Mouse (Mus musculus) intestine, postnatal 0 days (tissue): ENCODE data around the gene Edil3. TPM values are rescaled to one million over a fixed set of nuclear protein-coding genes. Genes with fewer than 3 reads are reported as not detected.

Experiments
- ATAC-seq: fragments of 200-750 bp; cut with Nextera tagmentation; 2 replicates; pipeline ENCODE4 v1.8.0; 2017; ENCODE audit warnings: mild to moderate bottlenecking, moderate TSS enrichment, moderate library complexity
- H3K27ac ChIP-seq: fragments of 300-500 bp; sonication (generic); 2 replicates; pipeline ENCODE4 v1.5.1; 2014; ENCODE audit warnings: mild to moderate bottlenecking, low read depth, low read length, moderate library complexity
- H3K27me3 ChIP-seq: fragments of 300-500 bp; sonication (generic); replicated peaks from 2 replicates; pipeline ENCODE4 v1.6.1; 2014; ENCODE audit warnings: low read length, mixed read lengths; ENCODE audit not compliant: control insufficient read depth, insufficient read depth
- H3K36me3 ChIP-seq: fragments of 300-500 bp; sonication (generic); 2 replicates; pipeline ENCODE4 v1.6.1; 2014; ENCODE audit warnings: mild to moderate bottlenecking, moderate library complexity; ENCODE audit not compliant: control insufficient read depth, insufficient read depth
- H3K4me1 ChIP-seq: fragments of 300-500 bp; sonication (generic); replicated peaks from 2 replicates; pipeline ENCODE4 v1.6.1; 2014; ENCODE audit warnings: antibody characterized with exemption, low read length, mixed read lengths; ENCODE audit not compliant: control insufficient read depth, insufficient read depth
- H3K4me2 ChIP-seq: fragments of 300-500 bp; sonication (generic); replicated peaks from 2 replicates; pipeline ENCODE4 v1.6.1; 2014; ENCODE audit warnings: low read depth, mild to moderate bottlenecking, moderate library complexity
- H3K4me3 ChIP-seq: fragments of 300-500 bp; sonication (generic); 2 replicates; pipeline ENCODE4 v1.5.1; 2014; ENCODE audit warnings: low read depth, low read length
- H3K9ac ChIP-seq: fragments of 300-500 bp; sonication (generic); 2 replicates; pipeline ENCODE4 v1.6.1; 2014; ENCODE audit warnings: mild to moderate bottlenecking, low read depth, low read length
- H3K9me3 ChIP-seq: fragments of 300-500 bp; sonication (generic); 2 replicates; pipeline ENCODE4 v1.6.1; 2016; ENCODE audit warnings: mixed run types; ENCODE audit not compliant: control insufficient read depth
- CTCF ChIP-seq: sonication (generic); IDR thresholded peaks from 2 replicates; pipeline ENCODE4 v1.5.1; 2016; ENCODE audit warnings: low read depth, mild to moderate bottlenecking, control low read depth, antibody characterized with exemption, moderate library complexity
- WGBS: fragments of 180-500 bp; shearing (Covaris S2); extraction: QIAGEN DNeasy Blood & Tissue Kit; methylation state at CpG from one replicate; pipeline ENCODE4 v1.1.7; 2014; 5-methylcytosine and 5-hydroxymethylcytosine counted together
- polyA plus RNA-seq: library from polyadenylated mRNA; unstranded; fragments of >200 nt; fragmentation: Nextera tagmentation; extraction: Ambion mirVana; gene quantifications from 2 replicates; pipeline ENCODE4 v1.2.1, GENCODE M21; 2015

Gene Edil3
- polyA plus RNA-seq, 1 experiment from 2014 or later, result 3.0 TPM

DNA sequence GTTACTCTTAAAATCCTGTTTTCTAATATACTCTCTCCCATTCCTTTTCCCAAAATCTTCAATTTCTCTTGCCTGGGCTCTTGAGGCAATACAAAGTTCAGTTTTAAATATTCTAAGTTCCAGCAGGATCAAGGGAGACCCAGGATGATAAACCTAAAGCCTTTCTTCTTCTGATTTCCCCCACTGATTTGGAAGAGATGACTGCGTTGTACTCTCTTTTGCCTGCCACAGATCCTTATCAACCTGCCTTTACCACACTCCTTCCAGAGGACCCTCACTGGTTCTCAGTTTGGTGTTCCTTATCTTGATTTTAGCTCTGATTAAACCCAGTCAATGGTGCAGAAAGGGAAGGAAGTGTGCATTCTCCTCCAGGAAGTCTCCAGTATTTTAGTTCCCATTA is 435.6 kb downstream of the Edil3 start:
- no peak overlapping the region for H3K27ac ChIP-seq
- H3K36me3 ChIP-seq, result no peaks in the 10 kb centered on the region
- ATAC-seq, result no peak
- no peaks in the 10 kb centered on the region for H3K9me3 ChIP-seq
- no peak for TF ChIP-seq CTCF
- H3K4me3 ChIP-seq, result no peak overlapping the region
- no peak overlapping the region for H3K4me2 ChIP-seq
- no peak overlapping the region for H3K9ac ChIP-seq
- no peaks in the 10 kb centered on the region for H3K4me1 ChIP-seq
- H3K27me3 ChIP-seq, result no peaks in the 10 kb centered on the region
- WGBS, result 61% methylated on average over 1 of the region's 1 CpGs

DNA sequence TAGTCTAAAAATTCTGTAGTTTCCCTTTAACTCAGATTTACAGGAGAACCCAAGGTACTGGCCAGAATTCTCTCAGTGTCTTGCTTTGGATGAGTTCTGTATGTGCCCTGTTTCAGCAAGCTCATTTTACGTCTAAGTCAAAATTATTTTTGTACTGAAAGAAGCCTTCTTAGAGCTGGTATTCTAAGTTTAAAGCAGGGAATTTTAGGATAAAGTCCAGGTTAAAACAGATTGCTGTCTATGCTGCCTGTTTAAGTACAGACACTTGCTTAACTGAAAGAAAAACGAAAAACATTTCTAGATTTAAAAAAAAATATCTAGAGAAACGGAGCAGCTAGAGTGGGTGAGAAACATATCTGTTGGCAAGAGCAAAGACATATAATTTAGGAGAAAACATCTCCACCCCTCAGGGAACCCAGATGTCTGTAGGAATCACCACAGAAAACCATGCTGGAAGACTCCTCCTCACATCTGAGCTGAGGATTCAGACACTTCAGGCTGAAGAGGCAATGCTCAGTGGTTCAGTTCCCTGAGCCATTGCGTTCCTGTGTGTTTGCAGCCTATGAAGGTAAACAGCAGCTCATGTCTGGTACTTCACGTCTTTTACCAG is 465.5 kb downstream of the Edil3 start:
- no peak overlapping the region for H3K9ac ChIP-seq
- H3K4me3 ChIP-seq, result no peak overlapping the region
- TF ChIP-seq CTCF, result no peak
- no peaks in the 10 kb centered on the region for H3K27me3 ChIP-seq
- ATAC-seq, result no peak
- no peaks in the 10 kb centered on the region for H3K9me3 ChIP-seq
- no peak overlapping the region for H3K4me2 ChIP-seq
- H3K4me1 ChIP-seq, result no peaks in the 10 kb centered on the region
- H3K36me3 ChIP-seq, result no peaks in the 10 kb centered on the region
- no peak overlapping the region for H3K27ac ChIP-seq
- WGBS, result 68% methylated on average over 5 of the region's 5 CpGs

- no peaks in the 10 kb centered on the region for H3K4me1 ChIP-seq
- TF ChIP-seq CTCF, result no peak
- 43% methylated on average over 4 of the region's 4 CpGs for WGBS
Measured at GRCm38 (mm10) chr13:89288201-89288600, 466.9 kb downstream of the Edil3 start.

GRCm38 (mm10) chr13:89321155-89321554 is 499.9 kb downstream of the Edil3 start:
- no peak for TF ChIP-seq CTCF
- Histone ChIP-seq H3K27ac (no peak overlapping the region), H3K4me2 (no peak overlapping the region), H3K9ac (no peak overlapping the region), H3K36me3 (no peaks in the 10 kb centered on the region), H3K4me1 (no peaks in the 10 kb centered on the region), H3K9me3 (no peaks in the 10 kb centered on the region), H3K27me3 (no peaks in the 10 kb centered on the region), H3K4me3 (no peak overlapping the region)
- 68% methylated on average over 1 of the region's 1 CpGs for WGBS
- no peak for ATAC-seq

More at GRCm38 (mm10) chr13:89288201-89288600, 466.9 kb downstream of the Edil3 start:
- Histone ChIP-seq H3K4me3 (no peak overlapping the region), H3K9me3 (no peaks in the 10 kb centered on the region), H3K27ac (no peak overlapping the region), H3K9ac (no peak overlapping the region), H3K36me3 (no peaks in the 10 kb centered on the region), H3K4me2 (no peak overlapping the region), H3K27me3 (no peaks in the 10 kb centered on the region)
- no peak for ATAC-seq

- no peak overlapping the region for H3K27ac ChIP-seq
- no peak overlapping the region for H3K4me3 ChIP-seq
- no peak overlapping the region for H3K9ac ChIP-seq
- TF ChIP-seq CTCF, result no peak
- no peaks in the 10 kb centered on the region for H3K4me1 ChIP-seq
- ATAC-seq, result no peak
- no peaks in the 10 kb centered on the region for H3K36me3 ChIP-seq
- H3K4me2 ChIP-seq, result no peak overlapping the region
- 85% methylated on average over 2 of the region's 2 CpGs for WGBS
- no peaks in the 10 kb centered on the region for H3K27me3 ChIP-seq
- no peaks in the 10 kb centered on the region for H3K9me3 ChIP-seq
Measured at GRCm38 (mm10) chr13:89324282-89324681, 503.0 kb downstream of the Edil3 start.

GRCm38 (mm10) chr13:89334494-89334893 is 513.2 kb downstream of the Edil3 start:
- TF ChIP-seq CTCF, result peak; percentile 56
- no peak for ATAC-seq
- Histone ChIP-seq H3K27me3 (no peaks in the 10 kb centered on the region), H3K36me3 (no peaks in the 10 kb centered on the region), H3K9me3 (no peaks in the 10 kb centered on the region), H3K4me2 (no peak overlapping the region), H3K27ac (no peak overlapping the region), H3K4me3 (no peak overlapping the region), H3K9ac (no peak overlapping the region), H3K4me1 (no peaks in the 10 kb centered on the region)
- WGBS, result 77% methylated on average over 1 of the region's 1 CpGs
